Mouse (Mus musculus) kidney, postnatal 0 days (tissue): ENCODE measurements around the gene Tarsl2. TPM values are rescaled to one million over a fixed set of nuclear protein-coding genes. Genes with fewer than 3 reads are reported as not detected.

Experiments
- ATAC-seq: fragments of 200-750 bp; cut with Nextera tagmentation; replicated peaks from 2 replicates; pipeline ENCODE4 v1.8.0; 2017; ENCODE audit warnings: low read depth, moderate number of reproducible peaks, moderate TSS enrichment, moderate library complexity; ENCODE audit not compliant: low FRiP score
- DNase-seq: peaks from one replicate; pipeline ENCODE4 v3.0.0-alpha.2; 2016; ENCODE audit warnings: low spot score
- H3K27ac ChIP-seq: fragments of 300-500 bp; sonication (generic); 2 replicates; pipeline ENCODE4 v1.5.1; 2014; ENCODE audit warnings: mild to moderate bottlenecking
- H3K27me3 ChIP-seq: fragments of 300-500 bp; sonication (generic); 2 replicates; pipeline ENCODE4 v1.6.1; 2014; ENCODE audit warnings: low read length, mixed read lengths; ENCODE audit not compliant: insufficient read depth
- H3K36me3 ChIP-seq: fragments of 300-500 bp; sonication (generic); 2 replicates; pipeline ENCODE4 v1.6.1; 2014; ENCODE audit warnings: low read length, mixed read lengths; ENCODE audit not compliant: insufficient read depth
- H3K4me1 ChIP-seq: fragments of 300-500 bp; sonication (generic); replicated peaks from 2 replicates; pipeline ENCODE4 v1.6.1; 2014; ENCODE audit warnings: antibody characterized with exemption, low read length, mixed read lengths; ENCODE audit not compliant: insufficient read depth
- H3K4me2 ChIP-seq: fragments of 300-500 bp; sonication (generic); 2 replicates; pipeline ENCODE4 v1.6.1; 2014; ENCODE audit warnings: mild to moderate bottlenecking, low read length, moderate library complexity, mixed read lengths
- H3K4me3 ChIP-seq: fragments of 300-500 bp; sonication (generic); replicated peaks from 2 replicates; pipeline ENCODE4 v1.5.1; 2014; ENCODE audit warnings: low read depth, low read length
- H3K9ac ChIP-seq: fragments of 300-500 bp; sonication (generic); 2 replicates; pipeline ENCODE4 v1.6.1; 2014; ENCODE audit warnings: low read depth, low read length
- H3K9me3 ChIP-seq: fragments of 300-500 bp; sonication (generic); replicated peaks from 2 replicates; pipeline ENCODE4 v1.6.1; 2016; ENCODE audit warnings: low read length, inconsistent platforms, mixed read lengths
- CTCF ChIP-seq: IDR thresholded peaks from 2 replicates; pipeline ENCODE4 v1.5.1; 2016; ENCODE audit warnings: antibody characterized with exemption, low read depth, mild to moderate bottlenecking, moderate library complexity
- WGBS: fragments of 180-500 bp; shearing (Covaris S2); extraction: QIAGEN DNeasy Blood & Tissue Kit; methylation state at CpG from one replicate; pipeline ENCODE4 v1.1.7; 2014; 5-methylcytosine and 5-hydroxymethylcytosine counted together
- polyA plus RNA-seq: library from polyadenylated mRNA; unstranded; fragments of >200 nt; fragmentation: Nextera tagmentation; extraction: Ambion mirVana; gene quantifications from 2 replicates; pipeline ENCODE4 v1.2.1, GENCODE M21; 2015

Gene Tarsl2
- polyA plus RNA-seq, 1 experiment from 2014 or later, result 10.8 TPM

DNA sequence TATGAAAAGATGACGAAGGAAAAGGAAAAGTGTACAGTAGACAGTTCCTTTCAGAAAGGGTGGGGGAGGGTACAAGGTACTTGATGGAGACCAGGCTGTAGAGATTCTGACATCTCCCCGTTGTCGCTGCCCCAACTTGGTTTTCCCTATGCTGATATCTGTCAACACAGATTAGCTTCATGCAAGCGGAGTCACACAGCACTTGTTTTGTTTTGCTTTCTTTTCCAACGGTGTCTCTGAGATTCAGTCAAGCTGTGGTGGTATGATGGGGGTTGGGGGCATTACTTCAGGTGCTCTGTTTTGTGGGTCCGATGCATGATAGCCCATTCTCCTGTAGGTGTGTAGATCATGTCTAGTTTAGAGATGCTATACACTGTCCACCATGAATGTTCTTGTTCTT, 22.8 kb downstream of the Tarsl2 start:
- Histone ChIP-seq H3K9ac (no peak overlapping the region), H3K36me3 (no peaks in the 10 kb centered on the region), H3K4me3 (no peak overlapping the region), H3K27me3 (no peaks in the 10 kb centered on the region), H3K4me1 (no peaks in the 10 kb centered on the region; the same call in 1 of the 2 replicates), H3K27ac (no peak overlapping the region), H3K4me2 (no peak overlapping the region), H3K9me3 (no peaks in the 10 kb centered on the region)
- no peak for TF ChIP-seq CTCF
- no peak for DNase-seq
- ATAC-seq, result no peak
- WGBS, result 92% methylated on average over 6 of the region's 6 CpGs

GRCm38 (mm10) chr7:65678050-65678449, 33.4 kb downstream of the Tarsl2 start:
- Histone ChIP-seq H3K27me3 (no peaks in the 10 kb centered on the region), H3K36me3 (0 out of 2 replicates have a peak, but pooled peaks cover 3% of the 10 kb centered on the region), H3K9me3 (no peaks in the 10 kb centered on the region), H3K9ac (no peak overlapping the region), H3K4me2 (no peak overlapping the region), H3K4me3 (no peak overlapping the region), H3K4me1 (no peaks in the 10 kb centered on the region), H3K27ac (no peak overlapping the region)
- 41% methylated on average over 10 of the region's 10 CpGs for WGBS
- DNase-seq, result peak; percentile 20
- TF ChIP-seq CTCF, result no peak
- no peak for ATAC-seq

- Histone ChIP-seq H3K4me2 (no peak overlapping the region), H3K27me3 (no peaks in the 10 kb centered on the region), H3K27ac (no peak overlapping the region), H3K4me1 (no peaks in the 10 kb centered on the region), H3K36me3 (0 out of 2 replicates have a peak, but pooled peaks cover 3% of the 10 kb centered on the region), H3K9me3 (no peaks in the 10 kb centered on the region), H3K4me3 (no peak overlapping the region), H3K9ac (no peak overlapping the region)
- TF ChIP-seq CTCF, result no peak
- WGBS, result 51% methylated on average over 7 of the region's 7 CpGs
- DNase-seq, result no peak
- ATAC-seq, result no peak
Measured at GRCm38 (mm10) chr7:65678900-65679595, 34.4 kb downstream of the Tarsl2 start.

GRCm38 (mm10) chr7:65681166-65681565, 36.5 kb downstream of the Tarsl2 start:
- H3K4me1 ChIP-seq, result no peaks in the 10 kb centered on the region
- 42% methylated on average over 5 of the region's 5 CpGs for WGBS
- no peak overlapping the region for H3K4me3 ChIP-seq
- H3K27ac ChIP-seq, result no peak overlapping the region
- no peaks in the 10 kb centered on the region for H3K9me3 ChIP-seq
- no peaks in the 10 kb centered on the region for H3K36me3 ChIP-seq
- no peak for ATAC-seq
- H3K4me2 ChIP-seq, result no peak overlapping the region
- no peak for TF ChIP-seq CTCF
- no peak overlapping the region for H3K9ac ChIP-seq
- no peak for DNase-seq
- no peaks in the 10 kb centered on the region for H3K27me3 ChIP-seq

- no peak for DNase-seq
- Histone ChIP-seq H3K9ac (no peak overlapping the region), H3K27me3 (no peaks in the 10 kb centered on the region), H3K9me3 (no peaks in the 10 kb centered on the region), H3K4me1 (no peaks in the 10 kb centered on the region), H3K4me3 (no peak overlapping the region), H3K27ac (no peak overlapping the region), H3K36me3 (no peaks in the 10 kb centered on the region), H3K4me2 (no peak overlapping the region)
- ATAC-seq, result no peak
- TF ChIP-seq CTCF, result no peak
- WGBS, result 65% methylated on average over 7 of the region's 7 CpGs
Measured at GRCm38 (mm10) chr7:65684256-65684835, 39.6 kb downstream of the Tarsl2 start.

DNA sequence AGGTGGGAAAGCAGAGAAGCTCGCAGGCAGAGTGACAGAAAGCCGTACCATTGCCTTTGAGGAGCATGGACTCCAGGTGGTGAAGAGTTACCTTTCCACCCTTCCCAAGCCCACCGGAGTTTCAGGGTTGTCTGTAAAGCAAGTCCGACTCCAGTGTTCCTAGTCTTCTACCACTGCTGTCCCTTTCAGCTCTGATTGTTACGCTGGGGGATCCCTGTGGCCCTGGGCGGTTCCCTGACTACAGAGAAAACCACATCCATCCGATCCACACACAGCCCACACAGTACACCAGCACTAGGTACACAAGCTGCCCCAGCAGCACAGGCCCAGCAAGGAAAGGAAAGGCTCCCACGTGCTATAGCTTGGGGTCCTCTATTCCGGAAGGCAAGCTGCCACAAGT, 42.0 kb downstream of the Tarsl2 start:
- 88% methylated on average over 9 of the region's 9 CpGs for WGBS
- no peak overlapping the region for H3K4me3 ChIP-seq
- no peak for DNase-seq

More for the DNA sequence above, 42.0 kb downstream of the Tarsl2 start:
- Histone ChIP-seq H3K27ac (no peak overlapping the region), H3K9ac (no peak overlapping the region), H3K4me2 (no peak overlapping the region), H3K4me1 (no peaks in the 10 kb centered on the region), H3K36me3 (no peaks in the 10 kb centered on the region), H3K9me3 (no peaks in the 10 kb centered on the region), H3K27me3 (no peaks in the 10 kb centered on the region)
- no peak for TF ChIP-seq CTCF
- ATAC-seq, result no peak
